Mouse (Mus musculus) intestine, postnatal 0 days (tissue): Measurements from ENCODE around the gene Nrxn3. TPM values are rescaled to one million over a fixed set of nuclear protein-coding genes. Genes with fewer than 3 reads are reported as not detected.

Experiments
- ATAC-seq: fragments of 200-750 bp; cut with Nextera tagmentation; 2 replicates; pipeline ENCODE4 v1.8.0; 2017; ENCODE audit warnings: mild to moderate bottlenecking, moderate TSS enrichment, moderate library complexity
- H3K27ac ChIP-seq: fragments of 300-500 bp; sonication (generic); 2 replicates; pipeline ENCODE4 v1.5.1; 2014; ENCODE audit warnings: mild to moderate bottlenecking, low read depth, low read length, moderate library complexity
- H3K27me3 ChIP-seq: fragments of 300-500 bp; sonication (generic); replicated peaks from 2 replicates; pipeline ENCODE4 v1.6.1; 2014; ENCODE audit warnings: low read length, mixed read lengths; ENCODE audit not compliant: control insufficient read depth, insufficient read depth
- H3K36me3 ChIP-seq: fragments of 300-500 bp; sonication (generic); 2 replicates; pipeline ENCODE4 v1.6.1; 2014; ENCODE audit warnings: mild to moderate bottlenecking, moderate library complexity; ENCODE audit not compliant: control insufficient read depth, insufficient read depth
- H3K4me1 ChIP-seq: fragments of 300-500 bp; sonication (generic); replicated peaks from 2 replicates; pipeline ENCODE4 v1.6.1; 2014; ENCODE audit warnings: antibody characterized with exemption, low read length, mixed read lengths; ENCODE audit not compliant: control insufficient read depth, insufficient read depth
- H3K4me2 ChIP-seq: fragments of 300-500 bp; sonication (generic); replicated peaks from 2 replicates; pipeline ENCODE4 v1.6.1; 2014; ENCODE audit warnings: low read depth, mild to moderate bottlenecking, moderate library complexity
- H3K4me3 ChIP-seq: fragments of 300-500 bp; sonication (generic); 2 replicates; pipeline ENCODE4 v1.5.1; 2014; ENCODE audit warnings: low read depth, low read length
- H3K9ac ChIP-seq: fragments of 300-500 bp; sonication (generic); 2 replicates; pipeline ENCODE4 v1.6.1; 2014; ENCODE audit warnings: mild to moderate bottlenecking, low read depth, low read length
- H3K9me3 ChIP-seq: fragments of 300-500 bp; sonication (generic); 2 replicates; pipeline ENCODE4 v1.6.1; 2016; ENCODE audit warnings: mixed run types; ENCODE audit not compliant: control insufficient read depth
- CTCF ChIP-seq: sonication (generic); IDR thresholded peaks from 2 replicates; pipeline ENCODE4 v1.5.1; 2016; ENCODE audit warnings: low read depth, mild to moderate bottlenecking, control low read depth, antibody characterized with exemption, moderate library complexity
- WGBS: fragments of 180-500 bp; shearing (Covaris S2); extraction: QIAGEN DNeasy Blood & Tissue Kit; methylation state at CpG from one replicate; pipeline ENCODE4 v1.1.7; 2014; 5-methylcytosine and 5-hydroxymethylcytosine counted together
- polyA plus RNA-seq: library from polyadenylated mRNA; unstranded; fragments of >200 nt; fragmentation: Nextera tagmentation; extraction: Ambion mirVana; gene quantifications from 2 replicates; pipeline ENCODE4 v1.2.1, GENCODE M21; 2015

The Nrxn3 gene
- polyA plus RNA-seq, 1 experiment from 2014 or later: 0.47 TPM

DNA sequence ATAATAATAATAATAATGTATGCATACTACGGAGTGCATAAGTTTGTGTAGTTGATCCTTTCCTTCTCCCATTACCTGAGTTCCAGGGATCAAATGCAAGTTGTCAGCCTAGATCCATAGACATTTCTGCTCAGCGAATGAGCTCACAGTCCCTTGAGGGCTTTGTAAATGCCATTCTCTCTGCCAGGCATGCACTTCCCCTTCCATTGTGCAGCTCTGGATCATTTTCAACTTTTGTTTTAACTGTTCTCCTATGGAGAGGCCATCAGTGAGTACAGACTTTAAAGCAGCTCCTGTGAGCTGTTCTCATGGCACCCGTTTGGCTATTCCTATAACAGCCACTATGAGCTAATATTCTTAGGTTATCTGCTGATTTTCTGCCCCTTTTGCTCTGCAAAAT, 536.2 kb downstream of the Nrxn3 start:
- H3K4me3 ChIP-seq: no peak overlapping the region
- TF ChIP-seq CTCF: no peak
- H3K27me3 ChIP-seq: no peaks in the 10 kb centered on the region
- ATAC-seq: no peak
- H3K4me1 ChIP-seq: no peaks in the 10 kb centered on the region
- no peak overlapping the region for H3K9ac ChIP-seq
- H3K36me3 ChIP-seq: no peaks in the 10 kb centered on the region
- no peak overlapping the region for H3K4me2 ChIP-seq
- H3K27ac ChIP-seq: no peak overlapping the region
- 89% methylated on average over 3 of the region's 3 CpGs for WGBS
- H3K9me3 ChIP-seq: no peaks in the 10 kb centered on the region

DNA sequence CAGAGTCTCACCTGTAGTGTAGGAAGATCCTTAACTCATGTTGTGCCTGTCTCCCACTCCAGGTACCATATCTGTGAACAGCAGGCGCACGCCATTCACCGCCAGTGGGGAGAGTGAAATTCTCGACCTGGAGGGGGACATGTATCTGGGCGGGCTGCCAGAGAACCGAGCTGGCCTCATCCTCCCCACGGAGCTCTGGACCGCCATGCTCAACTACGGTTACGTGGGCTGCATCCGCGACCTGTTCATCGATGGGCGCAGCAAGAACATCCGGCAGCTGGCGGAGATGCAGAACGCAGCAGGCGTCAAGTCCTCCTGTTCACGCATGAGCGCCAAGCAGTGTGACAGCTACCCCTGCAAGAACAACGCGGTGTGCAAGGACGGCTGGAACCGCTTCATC, 537.4 kb downstream of the Nrxn3 start:
- no peak overlapping the region for H3K9ac ChIP-seq
- no peaks in the 10 kb centered on the region for H3K36me3 ChIP-seq
- no peak overlapping the region for H3K27ac ChIP-seq
- H3K4me2 ChIP-seq: no peak overlapping the region
- no peaks in the 10 kb centered on the region for H3K4me1 ChIP-seq
- 82% methylated on average over 24 of the region's 24 CpGs for WGBS
- no peak for ATAC-seq
- no peak for TF ChIP-seq CTCF
- no peaks in the 10 kb centered on the region for H3K27me3 ChIP-seq
- H3K4me3 ChIP-seq: no peak overlapping the region
- no peaks in the 10 kb centered on the region for H3K9me3 ChIP-seq

DNA sequence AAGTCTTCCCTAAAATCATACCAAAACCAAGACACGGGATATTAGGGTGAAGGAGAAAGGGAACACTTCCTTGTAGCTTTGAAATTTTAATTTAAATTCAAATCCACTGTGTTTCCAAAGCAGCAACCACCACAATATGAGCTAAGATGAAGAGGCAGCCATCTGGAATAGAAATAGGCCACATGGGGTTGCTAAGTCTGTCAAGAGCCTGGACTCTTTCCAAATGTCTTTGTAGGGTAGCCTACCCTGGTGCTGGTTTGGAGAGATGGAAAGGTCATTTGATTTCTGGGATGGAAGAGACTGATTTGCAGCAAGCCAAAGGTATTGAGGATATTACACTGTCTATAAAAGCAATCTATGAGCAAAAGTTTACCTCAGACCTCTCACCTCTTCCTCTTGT, 539.6 kb downstream of the Nrxn3 start:
- Histone ChIP-seq H3K9ac (no peak overlapping the region), H3K9me3 (no peaks in the 10 kb centered on the region), H3K4me2 (no peak overlapping the region), H3K4me3 (no peak overlapping the region), H3K27ac (no peak overlapping the region), H3K27me3 (no peaks in the 10 kb centered on the region), H3K4me1 (no peaks in the 10 kb centered on the region), H3K36me3 (no peaks in the 10 kb centered on the region)
- WGBS: 78% methylated on average over 1 of the region's 1 CpGs
- ATAC-seq: no peak
- TF ChIP-seq CTCF: no peak

DNA sequence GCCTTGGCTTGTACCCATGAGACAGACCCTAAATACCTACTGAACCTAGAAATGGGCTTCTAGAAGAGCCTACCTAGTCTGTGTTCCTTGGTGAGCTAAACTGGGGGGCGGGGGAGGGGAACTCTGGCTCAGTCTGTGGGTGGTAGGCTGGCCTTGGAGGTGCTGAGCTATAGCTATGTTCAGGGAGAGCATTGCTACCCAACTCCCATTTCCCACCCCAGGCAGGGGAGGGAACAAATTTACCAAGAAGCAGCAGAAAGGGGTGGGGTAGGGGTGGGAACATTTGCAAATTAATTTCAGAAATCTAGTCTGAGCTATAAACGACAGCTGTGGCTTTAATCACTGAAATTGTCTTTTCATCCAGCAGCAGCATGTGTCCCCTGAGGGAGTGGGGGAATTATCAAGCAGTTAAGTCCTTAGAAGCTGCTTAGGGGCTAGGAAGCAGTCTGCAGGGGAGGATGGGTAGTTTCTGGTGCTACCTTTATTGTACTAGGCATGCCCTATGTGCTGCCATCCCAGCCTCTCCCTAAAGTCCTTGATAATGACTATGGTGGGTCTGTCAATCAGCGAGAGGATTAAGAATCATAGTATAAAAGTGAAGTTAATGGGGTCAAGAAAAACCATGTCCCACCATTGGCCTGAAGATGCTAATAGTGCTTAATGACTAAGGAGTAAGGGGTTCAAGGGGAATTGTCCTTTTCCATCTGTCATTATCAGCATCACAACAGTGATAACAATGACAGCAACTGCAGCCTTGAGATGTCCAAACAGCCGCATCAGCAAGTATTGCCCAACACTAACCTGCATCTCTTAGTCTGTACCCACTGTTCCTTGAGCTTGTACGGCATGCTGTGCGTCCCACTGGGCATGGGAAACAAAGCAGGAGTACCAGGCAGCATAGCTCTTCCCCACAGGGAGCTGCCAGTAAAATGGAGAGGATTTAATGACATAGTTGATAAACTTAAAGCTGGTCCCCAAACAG, 560.0 kb downstream of the Nrxn3 start:
- Histone ChIP-seq H3K4me1 (no peaks in the 10 kb centered on the region), H3K4me3 (no peak overlapping the region), H3K9me3 (no peaks in the 10 kb centered on the region), H3K27ac (no peak overlapping the region), H3K9ac (no peak overlapping the region), H3K4me2 (no peak overlapping the region), H3K36me3 (no peaks in the 10 kb centered on the region), H3K27me3 (no peaks in the 10 kb centered on the region)
- no peak for ATAC-seq
- 69% methylated on average over 6 of the region's 6 CpGs for WGBS
- TF ChIP-seq CTCF: no peak

DNA sequence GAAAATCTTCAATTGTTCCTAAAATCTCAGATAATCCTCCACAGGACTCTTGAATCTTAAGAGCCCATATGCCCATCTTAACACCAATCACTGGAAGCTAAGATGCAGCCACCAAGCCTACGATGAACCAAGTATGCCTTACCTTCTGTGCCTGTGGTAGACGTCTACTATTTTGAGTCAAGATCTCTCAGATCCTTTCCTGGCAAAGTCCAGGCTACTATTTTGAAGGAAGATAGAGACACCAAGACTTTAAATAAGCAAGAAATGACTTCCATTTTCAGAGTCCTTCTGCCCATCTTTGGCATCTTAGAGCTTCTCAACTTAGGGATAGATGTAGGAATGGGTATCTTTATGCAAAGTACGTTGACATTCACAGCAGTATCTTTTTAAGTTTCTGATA, 561.7 kb downstream of the Nrxn3 start:
- Histone ChIP-seq H3K9ac (no peak overlapping the region), H3K4me3 (no peak overlapping the region), H3K36me3 (no peaks in the 10 kb centered on the region), H3K9me3 (no peaks in the 10 kb centered on the region), H3K4me1 (no peaks in the 10 kb centered on the region), H3K27me3 (no peaks in the 10 kb centered on the region), H3K27ac (no peak overlapping the region), H3K4me2 (no peak overlapping the region)
- WGBS: 86% methylated on average over 3 of the region's 3 CpGs
- TF ChIP-seq CTCF: no peak
- ATAC-seq: no peak

DNA sequence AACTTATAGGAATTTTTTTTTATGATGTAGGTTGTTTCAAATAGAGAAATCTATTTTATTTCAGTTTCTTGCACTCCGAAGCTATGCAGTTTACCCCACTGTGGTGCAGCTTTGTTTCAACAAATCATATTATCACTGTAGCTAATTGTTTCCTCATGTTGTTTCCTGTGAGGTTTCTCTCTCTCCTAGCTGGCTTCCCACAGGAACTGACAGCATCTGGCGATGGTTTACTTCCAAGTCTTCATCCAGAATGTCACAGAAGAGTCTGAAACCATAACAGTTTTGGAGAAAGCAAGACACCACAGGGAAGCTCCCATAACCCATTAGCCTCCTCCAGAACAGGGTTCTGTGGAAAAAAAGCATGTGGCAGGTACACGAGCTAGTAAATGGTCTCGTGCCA, 564.4 kb downstream of the Nrxn3 start:
- no peaks in the 10 kb centered on the region for H3K4me1 ChIP-seq
- H3K27ac ChIP-seq: no peak overlapping the region
- H3K27me3 ChIP-seq: no peaks in the 10 kb centered on the region
- H3K9ac ChIP-seq: no peak overlapping the region
- TF ChIP-seq CTCF: no peak
- no peak overlapping the region for H3K4me2 ChIP-seq
- H3K36me3 ChIP-seq: no peaks in the 10 kb centered on the region
- no peak overlapping the region for H3K4me3 ChIP-seq
- WGBS: 63% methylated on average over 4 of the region's 4 CpGs
- no peaks in the 10 kb centered on the region for H3K9me3 ChIP-seq
- ATAC-seq: no peak
